Mouse (Mus musculus) liver (tissue): ENCODE data around the gene Aqp5.

Source experiments
- DNase-seq: peaks from one replicate; pipeline ENCODE4 v3.0.0-alpha.2; 2020; ENCODE audit warnings: mixed read lengths

The Aqp5 gene

GRCm38 (mm10) chr15:99590429-99591084 is at the start of gene Aqp5:
Gene Aqp5 (plus strand): TSS chr15:99590782.
- no peak for DNase-seq

GRCm38 (mm10) chr15:99544047-99544446 is 46.5 kb upstream of the Aqp5 start:
- no peak for DNase-seq

- no peak for DNase-seq
Measured at GRCm38 (mm10) chr15:99546596-99546995, 44.0 kb upstream of the Aqp5 start.

GRCm38 (mm10) chr15:99547732-99548131 is 42.9 kb upstream of the Aqp5 start:
- DNase-seq: no peak

- no peak for DNase-seq
Measured at GRCm38 (mm10) chr15:99549901-99550300, 40.7 kb upstream of the Aqp5 start.

GRCm38 (mm10) chr15:99553767-99554166 is 36.8 kb upstream of the Aqp5 start:
- DNase-seq: no peak

- DNase-seq: no peak
Measured at GRCm38 (mm10) chr15:99558947-99559346, 31.6 kb upstream of the Aqp5 start.

GRCm38 (mm10) chr15:99560246-99560645 is 30.3 kb upstream of the Aqp5 start:
- no peak for DNase-seq

GRCm38 (mm10) chr15:99567371-99567770 is 23.2 kb upstream of the Aqp5 start:
- DNase-seq: no peak

- no peak for DNase-seq
Measured at GRCm38 (mm10) chr15:99568682-99569081, 21.9 kb upstream of the Aqp5 start.

- DNase-seq: no peak
Measured at GRCm38 (mm10) chr15:99569123-99569522, 21.5 kb upstream of the Aqp5 start.

GRCm38 (mm10) chr15:99578802-99579485 is 11.6 kb upstream of the Aqp5 start, which contains the start of gene Aqp2:
Gene Aqp2 (plus strand): TSS chr15:99579055.
- DNase-seq: no peak

GRCm38 (mm10) chr15:99583463-99584344 is 6.9 kb upstream of the Aqp5 start:
- DNase-seq: no peak

- DNase-seq: peak; percentile 17
Measured at GRCm38 (mm10) chr15:99584407-99585202, 6.0 kb upstream of the Aqp5 start.

- no peak for DNase-seq
Measured at GRCm38 (mm10) chr15:99585741-99586140, 4.8 kb upstream of the Aqp5 start.

GRCm38 (mm10) chr15:99586525-99586924 is 4.1 kb upstream of the Aqp5 start:
- no peak for DNase-seq

GRCm38 (mm10) chr15:99589237-99589636 is 1.3 kb upstream of the Aqp5 start:
- DNase-seq: no peak

GRCm38 (mm10) chr15:99589704-99590103 is 878 bp upstream of the Aqp5 start:
- no peak for DNase-seq

- no peak for DNase-seq
Measured at GRCm38 (mm10) chr15:99592177-99592576, 1.6 kb downstream of the Aqp5 start.

- no peak for DNase-seq
Measured at GRCm38 (mm10) chr15:99592877-99593276, 2.3 kb downstream of the Aqp5 start.

GRCm38 (mm10) chr15:99594951-99595350 is 4.4 kb downstream of the Aqp5 start:
- DNase-seq: no peak

GRCm38 (mm10) chr15:99596056-99596687 is 5.6 kb downstream of the Aqp5 start:
- peak; percentile 83 for DNase-seq
